Mouse (Mus musculus) v-Abl transformed pro-B cells (cell line): ENCODE results near the gene Psmd6.

Source experiments
- in situ Hi-C, 2 experiments: fragments of 400-800 bp; cut with MboI; formaldehyde crosslinking; loops; one replicate each; pipeline ENCODE4 v1.15.1; 2025; ENCODE audit not compliant: unreplicated experiment in 2 of 2

Psmd6 gene

GRCm38 (mm10) chr14:14066241-14066640, 54.5 kb downstream of the Psmd6 start:
- in situ Hi-C loops = loop anchor here in 1 of 2 experiments (5.0 kb wide), 1 partner anchor 109 kb away; no protein-coding TSS in a partner anchor

DNA sequence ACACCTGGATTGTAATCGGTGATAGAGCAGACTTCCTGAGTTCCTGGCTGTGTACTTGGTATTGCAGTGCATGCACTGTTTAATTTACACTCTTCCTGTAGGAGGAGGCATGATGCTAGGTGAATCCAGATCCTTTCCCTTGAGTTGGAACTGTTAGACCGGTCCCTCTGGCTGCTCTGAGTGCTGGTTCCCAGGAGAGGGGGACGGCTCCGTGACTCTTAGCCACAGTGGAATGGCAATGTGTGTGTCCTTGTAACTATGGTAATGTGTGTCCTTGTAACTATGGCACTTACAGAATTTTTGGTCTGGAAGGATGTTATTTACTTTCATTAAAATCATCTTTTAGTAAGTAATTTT, 55.7 kb downstream of the Psmd6 start:
- in situ Hi-C loops = loop anchor here in 1 of 2 experiments (5.0 kb wide), 1 partner anchor 108 kb away; no protein-coding TSS in a partner anchor

DNA sequence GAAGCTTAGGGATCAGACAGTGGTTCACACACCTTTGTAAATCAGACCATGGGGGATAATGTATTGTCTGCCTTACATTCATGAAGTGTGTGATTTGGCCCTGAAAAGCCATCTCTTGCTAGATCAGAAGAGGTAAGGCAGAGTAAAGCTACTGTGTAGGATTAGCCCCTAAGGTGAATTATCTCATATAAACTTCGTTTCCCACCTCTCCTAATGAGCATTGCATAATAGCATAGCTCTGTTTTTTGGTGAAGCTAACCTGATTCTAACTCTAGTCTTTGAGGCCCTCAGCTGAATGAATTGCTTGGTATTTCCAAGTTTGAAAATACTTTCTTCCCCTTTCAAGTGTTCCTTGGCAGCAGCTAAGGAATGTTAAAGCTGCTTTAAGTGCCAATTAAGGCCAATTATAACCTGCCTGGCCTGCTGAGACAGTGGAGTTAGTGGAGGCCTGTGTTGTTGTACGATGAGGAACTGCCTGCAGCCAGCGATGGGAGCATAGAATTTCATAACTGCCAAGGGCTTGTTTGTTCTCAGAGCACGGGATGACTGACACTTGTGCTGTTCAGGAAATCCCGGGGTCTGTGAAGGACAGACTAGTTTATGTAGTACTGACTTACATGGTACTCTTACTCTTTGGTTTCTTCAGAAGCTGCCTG, 56.2 kb downstream of the Psmd6 start:
- in situ Hi-C loops = loop anchor here in 1 of 2 experiments (5.0 kb wide), 1 partner anchor 107 kb away; no protein-coding TSS in a partner anchor

DNA sequence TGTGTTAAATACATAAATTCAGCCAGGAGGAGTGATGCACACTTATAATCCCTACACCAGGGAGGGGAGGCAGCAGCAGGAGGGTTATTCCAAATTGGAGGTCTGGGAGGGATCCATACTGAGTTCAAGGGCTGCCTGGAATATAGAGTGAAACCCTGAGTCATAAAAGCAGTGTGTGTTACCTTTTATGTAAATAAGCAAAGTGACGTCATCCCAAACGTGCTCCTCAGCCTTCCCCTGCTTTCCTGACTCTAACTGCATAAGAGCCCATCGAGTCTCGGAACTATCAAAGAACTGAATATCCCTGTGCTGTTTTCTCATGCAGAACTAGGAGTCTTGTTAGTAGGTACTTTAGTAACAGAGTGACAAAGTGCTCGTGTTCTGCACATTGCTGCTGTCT, 57.4 kb downstream of the Psmd6 start:
- in situ Hi-C loops = no loop called here

DNA sequence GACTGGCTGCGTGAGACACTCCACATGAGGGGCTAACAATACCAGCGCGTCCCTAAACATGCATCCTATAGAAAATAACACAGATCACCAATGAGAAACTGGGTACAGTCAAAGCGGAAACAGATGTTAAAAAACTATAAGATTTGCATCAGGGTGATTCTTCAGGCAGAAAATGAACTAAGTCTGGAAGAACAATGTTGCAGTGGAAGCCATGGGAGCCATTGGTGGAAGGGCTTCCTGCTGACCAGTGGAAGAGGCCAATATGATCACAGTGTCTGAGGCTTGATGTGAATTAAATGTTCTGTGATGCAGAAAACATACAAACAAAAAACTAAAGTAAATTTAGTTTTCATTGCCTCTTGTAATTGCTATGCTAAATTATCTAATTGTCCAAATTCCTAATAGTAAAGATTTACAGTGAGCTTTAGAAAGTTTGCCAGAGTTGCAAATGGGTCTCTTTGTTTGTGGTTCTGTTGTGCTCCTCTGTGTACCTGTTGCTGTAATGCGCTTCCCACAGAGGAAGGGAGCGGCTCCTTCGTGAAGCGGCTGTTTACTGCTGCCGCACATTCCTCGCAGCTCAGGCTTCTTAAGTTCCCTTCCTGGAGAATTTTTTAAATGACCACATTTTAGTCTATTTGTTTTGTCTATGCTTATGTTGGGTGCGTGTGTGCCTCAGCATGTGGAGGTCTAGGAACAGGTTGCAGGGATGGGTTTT, 58.1 kb downstream of the Psmd6 start:
- in situ Hi-C loops = no loop called here
